Mouse (Mus musculus): ENCODE measurements around the gene Plcb1.

DNA sequence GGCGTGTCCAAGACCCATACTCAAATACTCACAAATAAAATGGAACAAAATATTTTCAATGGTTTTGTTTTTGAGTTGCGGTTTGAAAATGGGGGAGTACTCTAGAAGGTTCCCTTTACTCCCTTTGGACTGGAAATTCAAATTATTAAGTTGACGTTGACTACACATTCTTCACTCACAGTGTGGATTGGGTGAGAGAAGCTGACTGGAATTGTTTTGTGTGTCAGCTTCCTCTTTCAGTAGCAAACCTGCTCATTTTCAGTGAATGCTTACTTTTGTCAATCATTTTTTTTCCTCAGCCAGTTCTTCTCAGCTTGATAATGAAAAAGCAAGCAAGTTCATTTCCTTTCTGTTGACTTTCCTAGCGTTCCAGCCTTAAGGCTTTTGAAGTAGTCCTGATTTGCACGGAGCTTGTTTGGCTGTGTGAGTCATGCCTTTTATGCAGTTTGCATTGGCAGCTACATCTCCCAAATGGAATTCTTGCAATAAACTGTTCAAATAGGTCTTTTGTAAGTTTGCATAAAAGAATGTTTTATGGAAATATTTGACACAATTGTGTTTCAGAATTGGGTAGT is 306.8 kb downstream of the Plcb1 start:
- TF ChIP-seq CTCF (IDR thresholded peaks at IDR 0.05; ENCODE audit: borderline replicate concordance, insufficient read depth, low read length), result no peak
- no peak for TF ChIP-seq POLR2A (IDR thresholded peaks at IDR 0.05; ENCODE audit: low read depth, low read length)
